In the genomic region with DNA sequence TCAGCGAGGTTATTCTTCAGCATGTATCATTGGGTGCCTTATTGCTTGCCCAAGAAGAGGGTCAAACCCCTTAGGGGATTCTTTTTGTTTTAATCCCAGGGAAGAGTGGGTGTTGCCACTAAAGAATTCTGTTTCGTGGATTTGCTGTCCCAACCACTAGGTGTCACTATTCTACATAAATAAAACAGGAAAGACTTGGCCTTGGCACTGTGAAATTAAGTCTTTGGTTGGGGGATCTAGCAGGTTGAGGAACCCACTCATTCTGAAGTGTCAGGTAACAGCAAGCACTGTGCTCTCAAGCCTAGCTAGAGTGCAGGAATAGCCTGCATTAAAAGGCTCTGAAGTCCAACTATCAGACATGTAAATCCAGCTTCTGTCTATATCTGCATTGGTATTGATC, we compare ENCODE assay signal across 8 mouse cellular contexts.
DNase-seq lines count a peak whose midpoint lies in the region; ATAC-seq and TF ChIP-seq lines count a peak whose summit lies in the region.

No protein-coding gene starts in this region.

- H3K9me3 ChIP-seq in liver, embryonic 12.5 days (replicated peaks): no peaks in the 10 kb centered on the region

- H3K27me3 ChIP-seq in liver, adult 2 months (ENCODE audit: control insufficient read depth, insufficient read depth, low read length): no peaks in the 10 kb centered on the region
- no peaks in the 10 kb centered on the region for H3K27me3 ChIP-seq in liver, embryonic 12.5 days (replicated peaks)

- no peak overlapping the region for H3K9ac ChIP-seq in liver, adult 2 months (ENCODE audit: low read depth, low read length)
- no peak overlapping the region for H3K9ac ChIP-seq in liver, embryonic 12.5 days

- no peak overlapping the region for H3K27ac ChIP-seq in liver, adult 2 months (replicated peaks; ENCODE audit: insufficient read depth, low read depth, low read length)
- H3K27ac ChIP-seq in liver, embryonic 12.5 days: no peak overlapping the region

- WGBS in liver, adult 2 months: 1% methylated on average over 2 of the region's 2 CpGs
- 6% methylated on average over 2 of the region's 2 CpGs for WGBS in liver, embryonic 12.5 days (ENCODE audit: insufficient replicate concordance)

- no peak for TF ChIP-seq POLR2A in liver, adult 2 months (IDR thresholded peaks at IDR 0.05; ENCODE audit: extremely low read depth, insufficient read depth, low read length)

- peak; percentile 9 for DNase-seq in CD4-positive, CD25-positive, alpha-beta regulatory T cell, adult 2 months (ENCODE audit: low read depth, low spot score)
- peak; percentile 30 for DNase-seq in liver, adult 2 months (ENCODE audit: extremely low read depth, low read depth, low spot score)
- peak; percentile 66 for DNase-seq in embryo, embryonic 10 days (ENCODE audit: low spot score)
- DNase-seq in layer of hippocampus, postnatal 14 days (ENCODE audit: low spot score in 2 of 2): peak; percentile 17 to 45
- DNase-seq in frontal cortex, postnatal 14 days (ENCODE audit: low spot score in 2 of 2): no peak
- no peak for DNase-seq in spleen, adult 12 weeks (ENCODE audit: low spot score)

- H3K36me3 ChIP-seq in liver, adult 2 months (ENCODE audit: control insufficient read depth, insufficient read depth, low read length): no peaks in the 10 kb centered on the region
- no peaks in the 10 kb centered on the region for H3K36me3 ChIP-seq in liver, embryonic 12.5 days

- H3K4me2 ChIP-seq in liver, embryonic 12.5 days: no peak overlapping the region

- no peak for ATAC-seq in CD4-positive, CD25-positive, alpha-beta regulatory T cell, adult 4 months
- no peak for ATAC-seq in liver, embryonic 12.5 days

- no peak overlapping the region for H3K4me3 ChIP-seq in liver, adult 2 months (ENCODE audit: insufficient read depth, low read depth, low read length)
- H3K4me3 ChIP-seq in liver, embryonic 12.5 days: no peak overlapping the region

- peak; percentile 29; the same call in 1 of the 2 replicates for TF ChIP-seq CTCF in liver, adult 2 months (IDR thresholded peaks at IDR 0.05; ENCODE audit: low read depth, low read length)

- H3K4me1 ChIP-seq in liver, adult 2 months (ENCODE audit: control insufficient read depth, insufficient read depth, low read length): no peaks in the 10 kb centered on the region
- H3K4me1 ChIP-seq in liver, embryonic 12.5 days: no peaks in the 10 kb centered on the region

- no peaks in the 10 kb centered on the region for H3K79me2 ChIP-seq in liver, adult 2 months (ENCODE audit: control insufficient read depth, insufficient read depth, low read length)

Comparison
In these comparisons a context has a peak if more than half of its experiments do, and no peak if none do; other contexts are left out.
1. DNase-seq: peak in CD4-positive, CD25-positive, alpha-beta regulatory T cell, adult 2 months (single experiment), liver, adult 2 months (single experiment), embryo, embryonic 10 days (single experiment) and layer of hippocampus, postnatal 14 days (2 of 2); none in frontal cortex, postnatal 14 days (0 of 2) and spleen, adult 12 weeks (single experiment).